Mouse (Mus musculus) c-Kit-negative CD71-positive TER-119-positive erythroid progenitor cells, embryonic 14.5 days (primary cell): ENCODE measurements around the gene Vsig10.
"Not testable (repeated sequence)": the region's sequence is repeated elsewhere in the genome, so short reads cannot be mapped to it uniquely, and the experiment has no call there.

ENCODE experiments used
- DNase-seq: peaks from one replicate; pipeline ENCODE4 v3.0.0-alpha.2; 2013; ENCODE audit warnings: low read depth, low spot score

The Vsig10 gene

GRCm38 (mm10) chr5:117318741-117319629, at the start of gene Vsig10:
TSS of gene Vsig10 (plus strand) at chr5:117319083.
- no peak for DNase-seq

GRCm38 (mm10) chr5:117269395-117269794, 49.5 kb upstream of the Vsig10 start:
- no peak for DNase-seq

- no peak for DNase-seq
Observed at GRCm38 (mm10) chr5:117271945-117272344, 46.9 kb upstream of the Vsig10 start.

- DNase-seq: no peak
Observed at GRCm38 (mm10) chr5:117274817-117275216, 44.1 kb upstream of the Vsig10 start.

GRCm38 (mm10) chr5:117277784-117278183, 41.1 kb upstream of the Vsig10 start:
- no peak for DNase-seq

- DNase-seq: no peak
Observed at GRCm38 (mm10) chr5:117278809-117279668, 39.8 kb upstream of the Vsig10 start.

- no peak for DNase-seq
Observed at GRCm38 (mm10) chr5:117279669-117280050, 39.2 kb upstream of the Vsig10 start.

- DNase-seq: no peak
Observed at GRCm38 (mm10) chr5:117281536-117281935, 37.3 kb upstream of the Vsig10 start.

- no peak for DNase-seq
Observed at GRCm38 (mm10) chr5:117282360-117282759, 36.5 kb upstream of the Vsig10 start.

- no peak for DNase-seq
Observed at GRCm38 (mm10) chr5:117284029-117284428, 34.9 kb upstream of the Vsig10 start.

GRCm38 (mm10) chr5:117284682-117285081, 34.2 kb upstream of the Vsig10 start:
- no peak for DNase-seq

- DNase-seq: no peak
Observed at GRCm38 (mm10) chr5:117285266-117285665, 33.6 kb upstream of the Vsig10 start.

GRCm38 (mm10) chr5:117286286-117286685, 32.6 kb upstream of the Vsig10 start:
- DNase-seq: no peak

- DNase-seq: peak; percentile 82
Observed at GRCm38 (mm10) chr5:117286831-117287822, 31.8 kb upstream of the Vsig10 start, which contains the start of gene Pebp1. TSS of gene Pebp1 (minus strand) at chr5:117287625.

- no peak for DNase-seq
Observed at GRCm38 (mm10) chr5:117289646-117290045, 29.2 kb upstream of the Vsig10 start.

GRCm38 (mm10) chr5:117290081-117290480, 28.8 kb upstream of the Vsig10 start:
- DNase-seq: no peak

- DNase-seq: no peak
Observed at GRCm38 (mm10) chr5:117291312-117291711, 27.6 kb upstream of the Vsig10 start.

- no peak for DNase-seq
Observed at GRCm38 (mm10) chr5:117292547-117292946, 26.3 kb upstream of the Vsig10 start.

GRCm38 (mm10) chr5:117293776-117294175, 25.1 kb upstream of the Vsig10 start:
- not testable (repeated sequence) for DNase-seq

- no peak for DNase-seq
Observed at GRCm38 (mm10) chr5:117295011-117295410, 23.9 kb upstream of the Vsig10 start.

GRCm38 (mm10) chr5:117302899-117303298, 16.0 kb upstream of the Vsig10 start:
- no peak for DNase-seq
